Mouse (Mus musculus): ENCODE results near the gene Rps6kb2. TPM values are rescaled to one million over a fixed set of nuclear protein-coding genes. Genes with fewer than 3 reads are reported as not detected.

The Rps6kb2 gene
- polyA plus RNA-seq, 1 experiment: 97.8 TPM

DNA sequence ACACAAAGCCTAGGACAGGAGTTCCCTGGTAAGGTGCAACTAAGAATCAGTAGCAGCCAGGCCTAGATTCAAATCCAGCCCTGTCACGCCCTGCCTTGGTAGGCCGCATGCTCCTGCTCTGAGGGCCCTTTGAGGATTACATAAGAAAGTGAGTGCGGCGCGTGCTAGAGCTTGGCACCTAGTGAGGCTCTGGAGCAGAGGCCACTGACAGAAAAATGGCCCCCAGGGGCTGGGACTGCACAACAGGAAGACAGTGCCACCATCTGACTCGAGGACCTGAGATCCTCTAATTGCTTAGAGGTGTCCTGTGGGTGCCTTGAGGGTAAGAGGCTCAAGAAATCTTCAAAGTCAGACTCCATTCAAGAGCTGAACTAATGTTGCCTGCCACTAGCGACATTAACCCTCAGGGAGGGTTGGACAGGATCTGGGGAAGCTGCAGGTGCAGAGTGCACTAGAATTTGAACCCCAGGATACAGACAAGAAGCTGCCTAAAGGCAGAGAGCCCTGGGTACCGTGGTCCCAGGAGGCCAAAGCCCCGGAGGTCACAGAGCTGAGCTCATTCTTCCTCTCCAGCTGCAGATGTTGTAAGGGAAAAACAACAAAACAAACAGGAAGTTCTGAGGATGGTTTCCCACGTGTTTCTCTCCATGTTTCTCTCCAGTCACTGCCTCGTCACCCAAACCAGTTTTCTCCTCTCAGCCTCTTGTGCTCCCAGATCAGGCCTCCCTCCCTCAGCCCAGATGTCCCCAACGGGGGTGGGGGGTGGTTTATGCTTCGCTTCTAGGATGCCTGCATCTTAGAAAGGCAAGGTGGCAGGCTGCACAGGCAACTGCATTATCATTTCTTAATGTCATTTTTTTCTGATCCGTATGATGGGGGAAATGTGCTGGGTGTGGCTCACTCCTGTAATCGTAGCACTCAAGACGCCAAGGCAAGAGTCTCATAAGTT is 18.3 kb downstream of the Rps6kb2 start:
- no peaks in the 10 kb centered on the region for H3K27me3 ChIP-seq (ENCODE audit: control insufficient read depth, insufficient read depth, low read length)
- no peak for TF ChIP-seq CTCF (IDR thresholded peaks at IDR 0.05; ENCODE audit: borderline replicate concordance, control insufficient read depth, extremely low read depth, insufficient read depth, low read length, poor library complexity)
- no peak for TF ChIP-seq POLR2A (IDR thresholded peaks at IDR 0.05; ENCODE audit: control insufficient read depth, extremely low read depth, insufficient read depth, low read length, poor library complexity)
- no peak overlapping the region for H3K4me3 ChIP-seq (ENCODE audit: control insufficient read depth, insufficient read depth, low read length)
- 53% methylated on average over 16 of the region's 16 CpGs for WGBS
- H3K27ac ChIP-seq (ENCODE audit: control insufficient read depth, insufficient read depth, low read length): peak overlapping the region; percentile 79
- H3K4me1 ChIP-seq (replicated peaks; ENCODE audit: control insufficient read depth, insufficient read depth, low read length): peaks cover 49% of the 10 kb centered on the region
- DNase-seq: peak; percentile 35
- H3K36me3 ChIP-seq (ENCODE audit: control insufficient read depth, insufficient read depth, low read length): no peaks in the 10 kb centered on the region

DNA sequence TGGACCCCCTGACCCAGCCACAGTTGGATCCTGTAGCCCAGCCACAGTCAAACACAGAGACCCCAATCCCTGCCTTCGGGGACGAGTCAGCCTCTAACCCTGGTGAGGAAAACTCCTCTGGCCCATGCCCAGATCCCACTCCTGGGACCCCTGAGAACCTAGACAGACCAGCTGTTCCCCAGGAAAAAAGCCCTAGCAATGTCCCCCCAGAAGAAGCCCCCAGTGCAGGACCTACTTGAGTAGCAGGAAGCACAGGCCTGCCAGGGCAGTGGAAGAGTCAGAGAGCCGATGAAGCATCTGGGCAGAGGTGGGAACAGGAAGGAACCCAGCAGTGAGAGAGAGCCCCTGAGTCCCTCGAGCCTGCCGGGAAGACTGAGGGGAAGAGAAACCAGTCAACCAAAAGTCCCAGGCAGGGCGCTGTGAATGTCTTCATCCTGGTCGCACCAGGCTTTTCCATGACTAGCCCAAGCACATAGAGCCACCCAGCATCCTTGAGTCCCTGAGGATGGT is 19.3 kb downstream of the Rps6kb2 start, which contains the start of gene Cabp4:
TSS of gene Cabp4 (minus strand) at position 275 of the 510 bp plus-strand sequence.
- WGBS: 65% methylated on average over 7 of the region's 7 CpGs
- Histone ChIP-seq H3K4me3 (ENCODE audit: control insufficient read depth, insufficient read depth, low read length) (no peak within 1 kb of the TSS), H3K36me3 (ENCODE audit: control insufficient read depth, insufficient read depth, low read length) (no peaks in the 10 kb centered on the region), H3K4me1 (replicated peaks; ENCODE audit: control insufficient read depth, insufficient read depth, low read length) (peaks cover 39% of the 10 kb centered on the region), H3K27me3 (ENCODE audit: control insufficient read depth, insufficient read depth, low read length) (no peaks in the 10 kb centered on the region), H3K27ac (ENCODE audit: control insufficient read depth, insufficient read depth, low read length) (peak within 1 kb of the TSS; percentile 79)
- TF ChIP-seq POLR2A (IDR thresholded peaks at IDR 0.05; ENCODE audit: control insufficient read depth, extremely low read depth, insufficient read depth, low read length, poor library complexity) (no peak), CTCF (IDR thresholded peaks at IDR 0.05; ENCODE audit: borderline replicate concordance, control insufficient read depth, extremely low read depth, insufficient read depth, low read length, poor library complexity) (no peak)
- no peak for DNase-seq

DNA sequence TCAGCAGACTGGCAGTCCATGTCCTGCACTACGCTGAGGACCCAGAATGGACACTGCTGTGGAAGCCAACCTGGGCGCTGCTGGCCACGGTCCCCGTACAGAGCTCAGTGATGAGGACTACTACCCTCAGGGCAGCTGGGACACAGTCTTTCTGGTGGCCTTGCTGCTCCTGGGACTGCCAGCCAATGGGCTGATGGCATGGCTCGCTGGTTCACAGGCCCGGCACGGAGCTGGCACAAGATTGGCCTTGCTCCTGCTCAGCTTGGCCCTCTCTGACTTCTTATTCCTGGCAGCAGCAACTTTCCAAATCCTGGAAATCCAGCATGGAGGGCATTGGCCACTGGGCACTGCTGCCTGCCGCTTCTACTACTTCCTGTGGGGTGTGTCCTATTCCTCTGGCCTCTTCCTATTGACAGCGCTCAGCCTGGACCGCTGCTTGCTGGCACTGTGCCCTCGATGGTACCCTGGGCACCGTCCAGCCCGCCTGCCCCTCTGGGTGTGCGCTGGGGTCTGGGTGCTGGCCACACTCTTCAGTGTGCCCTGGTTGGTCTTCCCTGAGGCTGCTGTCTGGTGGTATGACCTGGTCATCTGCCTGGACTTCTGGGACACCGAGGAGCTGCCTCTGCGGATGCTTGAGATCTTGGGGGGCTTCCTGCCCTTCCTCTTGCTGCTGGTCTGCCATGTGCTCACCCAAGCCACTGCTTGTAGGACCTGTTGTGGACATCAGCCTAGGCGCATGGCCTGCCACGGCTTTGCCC is 20.6 kb downstream of the Rps6kb2 start:
- peaks cover 36% of the 10 kb centered on the region for H3K4me1 ChIP-seq (replicated peaks; ENCODE audit: control insufficient read depth, insufficient read depth, low read length)
- DNase-seq: no peak
- 98% methylated on average over 18 of the region's 18 CpGs for WGBS
- H3K36me3 ChIP-seq (ENCODE audit: control insufficient read depth, insufficient read depth, low read length): no peaks in the 10 kb centered on the region
- no peaks in the 10 kb centered on the region for H3K27me3 ChIP-seq (ENCODE audit: control insufficient read depth, insufficient read depth, low read length)
- no peak overlapping the region for H3K4me3 ChIP-seq (ENCODE audit: control insufficient read depth, insufficient read depth, low read length)
- H3K27ac ChIP-seq (ENCODE audit: control insufficient read depth, insufficient read depth, low read length): no peak overlapping the region
- TF ChIP-seq POLR2A (IDR thresholded peaks at IDR 0.05; ENCODE audit: control insufficient read depth, extremely low read depth, insufficient read depth, low read length, poor library complexity) (no peak), CTCF (IDR thresholded peaks at IDR 0.05; ENCODE audit: borderline replicate concordance, control insufficient read depth, extremely low read depth, insufficient read depth, low read length, poor library complexity) (no peak)

DNA sequence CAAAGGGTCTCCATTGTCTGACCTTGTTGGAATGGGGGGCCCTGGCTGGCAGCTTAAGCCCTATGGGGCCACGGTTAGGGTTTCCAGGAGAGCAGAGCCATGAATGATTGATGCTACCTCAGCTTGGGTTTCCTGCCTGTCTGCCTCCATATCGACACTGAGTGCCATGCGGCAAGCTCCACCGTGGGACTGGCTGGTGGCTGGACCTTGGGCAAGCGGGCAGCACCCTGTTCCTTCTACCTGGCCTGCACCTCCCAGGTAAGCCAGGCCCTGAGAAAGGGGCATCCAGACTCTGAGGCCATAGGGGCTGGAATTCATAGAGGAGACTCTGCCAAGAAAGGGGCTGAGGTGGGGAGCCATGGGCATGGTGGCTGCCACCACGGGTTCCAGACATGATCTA is 23.0 kb downstream of the Rps6kb2 start:
- DNase-seq: no peak
- no peaks in the 10 kb centered on the region for H3K27me3 ChIP-seq (ENCODE audit: control insufficient read depth, insufficient read depth, low read length)
- peaks cover 26% of the 10 kb centered on the region for H3K4me1 ChIP-seq (replicated peaks; ENCODE audit: control insufficient read depth, insufficient read depth, low read length)
- WGBS: 92% methylated on average over 6 of the region's 6 CpGs
- no peak for TF ChIP-seq POLR2A (IDR thresholded peaks at IDR 0.05; ENCODE audit: control insufficient read depth, extremely low read depth, insufficient read depth, low read length, poor library complexity)
- TF ChIP-seq CTCF (IDR thresholded peaks at IDR 0.05; ENCODE audit: borderline replicate concordance, control insufficient read depth, extremely low read depth, insufficient read depth, low read length, poor library complexity): no peak
- H3K4me3 ChIP-seq (ENCODE audit: control insufficient read depth, insufficient read depth, low read length): no peak overlapping the region
- H3K27ac ChIP-seq (ENCODE audit: control insufficient read depth, insufficient read depth, low read length): no peak overlapping the region
- H3K36me3 ChIP-seq (ENCODE audit: control insufficient read depth, insufficient read depth, low read length): no peaks in the 10 kb centered on the region

DNA sequence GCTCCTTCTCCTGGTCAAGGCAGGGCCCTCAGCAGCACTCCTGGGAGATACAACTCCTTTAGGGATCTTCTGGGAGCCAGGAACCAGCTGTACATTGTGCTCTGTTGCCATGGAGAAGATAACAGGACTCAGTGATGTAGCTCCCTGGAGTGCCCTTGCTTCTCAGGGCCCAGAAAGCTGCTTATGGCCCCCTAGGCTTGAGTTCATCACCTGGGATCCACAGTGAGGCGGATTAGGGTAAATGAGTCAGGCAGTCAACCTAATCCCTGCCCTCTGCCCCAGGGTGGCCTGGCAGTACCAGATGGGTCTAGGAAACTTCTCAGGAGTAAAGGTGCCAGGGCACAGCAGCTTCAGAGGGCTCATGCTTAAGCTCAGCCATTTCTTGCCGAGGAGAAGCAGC is 23.7 kb downstream of the Rps6kb2 start, which contains the start of gene Gpr152:
TSS of gene Gpr152 (plus strand) at position 342 of the 400 bp plus-strand sequence.
- Histone ChIP-seq H3K4me3 (ENCODE audit: control insufficient read depth, insufficient read depth, low read length) (no peak within 1 kb of the TSS), H3K27ac (ENCODE audit: control insufficient read depth, insufficient read depth, low read length) (no peak within 1 kb of the TSS), H3K36me3 (ENCODE audit: control insufficient read depth, insufficient read depth, low read length) (no peaks in the 10 kb centered on the region), H3K4me1 (replicated peaks; ENCODE audit: control insufficient read depth, insufficient read depth, low read length) (peaks cover 22% of the 10 kb centered on the region), H3K27me3 (ENCODE audit: control insufficient read depth, insufficient read depth, low read length) (no peaks in the 10 kb centered on the region)
- 98% methylated on average over 2 of the region's 2 CpGs for WGBS
- no peak for DNase-seq
- TF ChIP-seq POLR2A (IDR thresholded peaks at IDR 0.05; ENCODE audit: control insufficient read depth, extremely low read depth, insufficient read depth, low read length, poor library complexity): no peak

DNA sequence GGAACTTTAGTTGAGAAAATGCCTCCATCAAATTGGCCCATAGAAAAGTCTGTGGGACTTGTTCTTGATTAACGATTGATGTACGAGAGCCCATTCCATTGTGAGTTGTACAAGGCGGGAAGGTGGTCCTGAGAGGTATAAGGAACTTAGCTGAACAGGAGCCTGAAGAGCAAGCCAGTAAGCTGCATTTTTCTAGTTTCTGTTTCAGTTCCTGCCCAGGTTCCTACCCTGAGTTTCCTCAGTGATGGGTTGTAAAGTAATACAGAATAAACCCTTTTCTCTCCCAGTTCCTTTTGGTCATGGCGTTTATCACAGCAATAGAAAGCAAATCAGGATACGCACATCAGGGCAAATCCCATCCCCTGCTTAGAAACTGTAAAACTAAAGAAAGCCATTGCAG is 25.2 kb downstream of the Rps6kb2 start:
- no peak for DNase-seq
- 72% methylated on average over 5 of the region's 5 CpGs for WGBS
- TF ChIP-seq POLR2A (IDR thresholded peaks at IDR 0.05; ENCODE audit: control insufficient read depth, extremely low read depth, insufficient read depth, low read length, poor library complexity) (no peak), CTCF (IDR thresholded peaks at IDR 0.05; ENCODE audit: borderline replicate concordance, control insufficient read depth, extremely low read depth, insufficient read depth, low read length, poor library complexity) (no peak)
- no peaks in the 10 kb centered on the region for H3K27me3 ChIP-seq (ENCODE audit: control insufficient read depth, insufficient read depth, low read length)
- H3K4me3 ChIP-seq (ENCODE audit: control insufficient read depth, insufficient read depth, low read length): no peak overlapping the region
- peaks cover 2% of the 10 kb centered on the region for H3K36me3 ChIP-seq (ENCODE audit: control insufficient read depth, insufficient read depth, low read length)
- no peak overlapping the region for H3K27ac ChIP-seq (ENCODE audit: control insufficient read depth, insufficient read depth, low read length)
- peaks cover 14% of the 10 kb centered on the region; the same call in 1 of the 2 replicates for H3K4me1 ChIP-seq (replicated peaks; ENCODE audit: control insufficient read depth, insufficient read depth, low read length)

Data from thymus, adult 2 months (tissue).